Mouse (Mus musculus) lung, postnatal 4 days (tissue): ENCODE data around the gene Igf2bp1.

Source experiments
- DNase-seq, 2 experiments: peaks; one replicate each; pipeline ENCODE4 v3.0.0; 2021

Gene Igf2bp1

GRCm38 (mm10) chr11:96005403-96006271, at the start of gene Igf2bp1:
Igf2bp1 (minus strand) TSS chr11:96005940.
- peak; percentile 65 to 66 for DNase-seq

- DNase-seq, result no peak
These were observed 45.1 kb upstream of the Igf2bp1 start for GRCm38 (mm10) chr11:96050854-96051253.

- DNase-seq, result no peak
These were observed 44.2 kb upstream of the Igf2bp1 start for GRCm38 (mm10) chr11:96049939-96050338.

GRCm38 (mm10) chr11:96047469-96048373, 42.0 kb upstream of the Igf2bp1 start:
- no peak for DNase-seq

- DNase-seq, result no peak
These were observed 41.1 kb upstream of the Igf2bp1 start for GRCm38 (mm10) chr11:96046793-96047192.

DNA sequence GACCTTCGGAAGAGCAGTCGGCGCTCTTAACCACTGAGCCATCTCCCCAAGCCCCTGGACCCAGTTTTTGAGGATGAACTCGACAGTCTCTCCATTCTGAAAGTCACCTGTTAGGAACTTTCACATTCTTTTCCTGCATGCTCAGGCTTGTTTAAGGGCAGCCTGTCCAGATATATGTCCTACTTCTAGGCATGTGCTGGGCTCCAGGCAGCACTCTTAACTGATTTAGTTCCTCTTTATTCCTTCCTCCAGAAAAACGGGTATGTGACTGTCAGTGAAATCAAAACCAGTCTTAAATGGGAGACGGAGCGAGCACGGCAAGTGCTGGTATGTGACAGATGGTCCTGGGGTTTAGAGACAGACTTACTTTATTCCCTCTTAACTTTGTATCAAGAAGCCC, 40.3 kb upstream of the Igf2bp1 start:
- DNase-seq, result no peak

GRCm38 (mm10) chr11:96044803-96045567, 39.2 kb upstream of the Igf2bp1 start:
- no peak for DNase-seq

GRCm38 (mm10) chr11:96038560-96038959, 32.8 kb upstream of the Igf2bp1 start:
- no peak for DNase-seq

GRCm38 (mm10) chr11:96037499-96037898, 31.8 kb upstream of the Igf2bp1 start:
- no peak for DNase-seq

- DNase-seq, result peak in 1 of 2 experiments; percentile 29
These were observed 29.4 kb upstream of the Igf2bp1 start for GRCm38 (mm10) chr11:96035133-96035532.

DNA sequence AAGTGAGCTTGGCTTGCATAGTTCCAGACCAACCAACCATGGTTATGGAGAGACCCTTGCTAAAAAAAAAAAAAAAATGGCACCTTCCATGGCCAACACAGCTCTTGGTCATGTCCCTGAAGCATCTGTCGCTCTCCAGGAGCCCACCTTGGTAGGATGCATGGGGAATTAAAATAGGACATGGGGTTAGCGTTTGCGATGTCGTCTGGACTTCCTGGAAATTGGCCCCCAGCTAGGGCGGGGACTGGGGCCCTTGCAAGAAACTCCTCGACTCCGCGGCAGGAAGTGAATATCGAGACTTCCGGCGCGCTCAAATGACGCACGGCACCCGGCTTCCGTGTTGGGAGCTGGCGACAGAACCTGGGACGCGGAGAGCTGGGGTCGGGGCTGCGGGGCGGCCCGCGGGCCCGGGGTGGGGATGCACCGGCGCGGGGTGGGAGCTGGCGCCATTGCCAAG, 28.9 kb upstream of the Igf2bp1 start, which contains the start of gene Snf8:
Gene Snf8 (plus strand): TSS at position 290 of the 457 bp plus-strand sequence.
- peak; percentile 96 for DNase-seq

- no peak for DNase-seq
These were observed 28.4 kb upstream of the Igf2bp1 start for GRCm38 (mm10) chr11:96034116-96034515.

DNA sequence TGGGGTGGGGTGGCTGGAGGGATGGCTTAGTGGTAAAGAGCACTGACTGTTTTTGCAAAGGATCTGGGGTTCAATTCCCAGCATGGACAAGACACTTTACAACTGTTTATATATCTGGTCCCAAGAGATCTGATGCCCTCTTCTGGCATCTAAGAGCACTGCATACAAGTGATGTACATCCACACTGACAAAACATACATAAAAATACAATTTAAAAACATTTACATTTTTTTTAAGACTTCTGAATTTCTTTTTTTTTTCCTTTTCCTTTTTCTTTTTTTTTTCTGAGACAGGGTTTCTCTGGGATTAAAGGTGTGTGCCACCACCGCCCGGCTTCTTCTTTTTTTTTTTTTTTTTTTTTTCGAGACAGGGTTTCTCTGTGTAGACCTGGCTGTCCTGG, 27.5 kb upstream of the Igf2bp1 start:
- no peak for DNase-seq

DNA sequence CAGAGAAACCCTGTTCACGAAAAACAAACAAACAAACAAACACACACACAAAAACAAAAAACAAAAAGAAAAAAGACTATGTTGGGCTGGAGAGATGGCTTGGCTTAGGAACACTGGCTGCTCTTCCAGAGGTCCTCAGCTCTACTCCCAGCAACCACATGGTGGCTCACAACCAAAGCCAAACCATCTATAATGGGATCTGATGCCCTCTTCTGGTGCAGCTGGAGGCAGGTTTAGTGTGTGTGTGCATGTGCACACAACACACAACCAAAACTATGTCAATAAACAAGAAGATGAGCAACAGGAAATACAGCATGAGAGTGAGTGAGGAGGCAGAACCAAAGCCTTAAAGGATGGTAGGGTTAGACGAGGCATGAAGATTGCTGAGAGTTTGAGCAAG, 26.0 kb upstream of the Igf2bp1 start:
- DNase-seq, result peak in 1 of 2 experiments; percentile 3

DNA sequence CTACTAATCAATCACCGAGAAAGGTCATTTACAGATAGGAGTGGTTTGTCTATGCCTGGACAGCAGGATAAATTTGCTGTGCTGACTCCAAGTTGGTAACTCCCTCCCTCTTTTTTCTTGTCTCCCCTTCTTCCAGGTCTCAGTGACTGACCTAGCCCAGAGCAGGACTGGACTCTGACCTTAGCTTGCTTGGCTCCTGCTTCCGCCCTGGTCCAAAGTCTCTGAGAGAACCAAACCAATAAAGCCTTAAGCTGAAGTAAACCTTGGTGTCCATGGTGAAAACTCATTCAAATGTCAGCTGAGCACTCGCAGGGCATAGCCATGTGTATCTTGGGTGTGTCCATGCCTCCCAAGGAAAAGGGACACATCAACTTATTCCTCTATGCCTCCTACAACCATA, 24.8 kb upstream of the Igf2bp1 start:
- DNase-seq, result peak in 1 of 2 experiments; percentile 1

- DNase-seq, result peak in 1 of 2 experiments; percentile 5
These were observed 22.4 kb upstream of the Igf2bp1 start for GRCm38 (mm10) chr11:96028130-96028529.

DNA sequence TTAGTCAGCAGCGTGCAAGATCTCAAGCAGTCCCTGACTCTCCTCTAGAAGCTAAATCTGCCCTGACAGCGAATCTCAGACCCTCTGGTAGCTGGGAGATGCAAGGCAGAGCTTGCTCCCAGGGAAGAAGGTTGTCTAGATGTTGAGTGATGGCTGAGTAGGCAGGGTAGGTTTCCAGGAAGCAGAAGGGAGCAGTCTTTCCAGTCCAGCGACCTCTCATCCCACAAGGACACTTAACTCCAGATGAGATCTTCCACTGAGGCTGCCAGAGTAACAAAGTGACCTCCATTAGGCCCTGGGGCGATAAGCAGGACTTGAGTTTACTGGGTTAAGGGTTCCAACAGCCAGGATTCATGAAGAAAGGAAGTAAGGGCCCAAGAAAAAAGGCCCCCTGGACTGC, 14.9 kb upstream of the Igf2bp1 start:
- no peak for DNase-seq

GRCm38 (mm10) chr11:96017941-96018351, 12.2 kb upstream of the Igf2bp1 start:
- DNase-seq, result no peak

- no peak for DNase-seq
These were observed 9.7 kb upstream of the Igf2bp1 start for GRCm38 (mm10) chr11:96015421-96015820.

- DNase-seq, result no peak
These were observed 6.2 kb upstream of the Igf2bp1 start for GRCm38 (mm10) chr11:96011982-96012381.

GRCm38 (mm10) chr11:96008827-96009226, 3.1 kb upstream of the Igf2bp1 start:
- no peak for DNase-seq

DNA sequence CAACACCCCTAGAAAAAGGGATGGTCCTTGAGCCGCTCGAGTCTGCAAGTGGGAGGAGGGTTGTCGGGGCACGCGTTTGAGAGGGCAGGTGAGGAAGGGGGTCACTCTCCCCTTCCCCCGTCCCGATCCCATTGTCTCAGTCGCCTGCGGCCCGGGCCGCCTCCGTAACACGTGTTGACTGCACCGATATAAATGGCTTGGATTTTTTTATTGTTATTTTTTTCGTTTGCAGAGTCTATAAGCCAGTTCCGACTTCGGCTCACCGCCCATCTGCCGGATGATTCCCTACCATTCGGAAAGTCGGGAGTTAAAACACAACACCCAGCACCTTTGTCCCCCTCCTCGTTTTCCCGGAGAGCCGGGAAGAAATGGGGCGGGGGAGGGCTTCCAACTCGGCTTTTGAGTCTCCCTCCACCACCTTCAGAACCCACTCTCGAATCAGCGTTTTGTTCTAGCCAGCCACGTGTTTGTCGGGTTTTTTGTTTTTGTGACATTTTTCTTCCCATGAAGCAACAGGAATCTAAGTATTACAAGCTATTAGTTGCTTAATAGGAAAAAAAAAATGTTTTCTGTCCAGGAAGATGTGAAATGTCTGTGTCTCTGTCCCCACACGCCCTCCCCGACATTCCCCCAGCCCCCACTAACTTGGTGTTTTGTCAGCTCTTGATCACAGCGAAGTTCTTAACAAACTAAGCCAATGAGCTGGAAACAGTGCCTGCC, 1.9 kb upstream of the Igf2bp1 start:
- peak; percentile 37 to 48 for DNase-seq
